Mouse (Mus musculus) embryonic fibroblast, embryonic 13.5 days (primary cell): ENCODE results near the gene Tanc2.

ENCODE experiments used
- CTCF ChIP-seq: IDR thresholded peaks from 2 replicates; pipeline ENCODE4 v1.5.1; 2011; ENCODE audit warnings: mild to moderate bottlenecking, control low read depth, low read length, moderate library complexity, borderline replicate concordance; ENCODE audit not compliant: insufficient read depth
- POLR2A ChIP-seq: IDR thresholded peaks from 2 replicates; pipeline ENCODE4 v1.6.1; 2011; ENCODE audit warnings: low read depth, mild to moderate bottlenecking, control low read depth, low read length, moderate library complexity

- TF ChIP-seq CTCF (no peak), POLR2A (no peak)
These were observed 26.2 kb upstream of the Tanc2 start for GRCm38 (mm10) chr11:105563546-105563945.
